Mouse (Mus musculus): ENCODE results near the gene Pde6g. TPM values are rescaled to one million over a fixed set of nuclear protein-coding genes. Genes with fewer than 3 reads are reported as not detected.
"Not testable (repeated sequence)": the region's sequence is repeated elsewhere in the genome, so short reads cannot be mapped to it uniquely, and the experiment has no call there.

Pde6g gene
- polyA plus RNA-seq, 1 experiment, result 0.34 TPM

DNA sequence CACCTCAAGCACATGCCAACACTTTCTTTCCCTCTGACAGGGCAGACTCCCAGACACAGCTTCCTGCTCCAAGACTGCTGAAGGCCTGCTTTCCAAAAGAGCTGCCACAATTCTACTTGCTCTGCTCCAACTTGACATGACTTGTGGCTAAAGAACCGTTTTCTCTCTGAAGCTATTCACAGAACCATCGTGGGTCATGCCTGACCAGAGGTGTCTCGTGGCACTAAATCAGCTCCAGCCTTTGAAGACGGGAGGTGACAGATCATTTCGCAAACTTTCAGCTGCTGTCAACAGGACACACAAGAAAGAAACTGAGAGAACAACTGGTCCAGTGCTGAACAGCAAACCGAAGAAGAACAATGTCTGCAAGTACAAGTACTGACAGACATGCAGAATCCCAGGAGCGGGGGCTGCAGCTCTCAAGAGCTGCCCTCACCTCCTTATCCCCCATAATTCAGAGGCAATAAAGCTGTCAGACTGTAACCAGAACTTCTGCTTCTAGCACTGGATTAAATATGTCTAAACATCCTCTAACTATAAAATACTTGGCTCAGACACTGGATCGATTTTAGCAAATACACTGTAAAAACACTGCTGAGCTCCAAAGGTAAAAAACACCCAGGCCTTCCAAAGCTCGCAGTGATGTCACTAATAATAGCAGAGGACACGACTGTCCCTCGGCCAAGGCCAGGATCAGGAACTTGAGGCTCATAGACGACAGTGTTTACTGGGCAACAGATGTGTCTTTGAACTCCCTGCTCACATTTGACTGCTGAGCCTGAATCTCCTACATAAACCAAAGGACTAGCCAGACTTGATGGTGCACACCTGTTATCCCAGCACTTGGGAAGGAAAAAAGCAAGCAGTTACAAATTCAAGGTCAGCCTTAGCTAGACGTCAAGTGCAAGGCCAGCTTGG lies 30.4 kb downstream of the Pde6g start:
- DNase-seq (ENCODE audit: low spot score), result no peak

DNA sequence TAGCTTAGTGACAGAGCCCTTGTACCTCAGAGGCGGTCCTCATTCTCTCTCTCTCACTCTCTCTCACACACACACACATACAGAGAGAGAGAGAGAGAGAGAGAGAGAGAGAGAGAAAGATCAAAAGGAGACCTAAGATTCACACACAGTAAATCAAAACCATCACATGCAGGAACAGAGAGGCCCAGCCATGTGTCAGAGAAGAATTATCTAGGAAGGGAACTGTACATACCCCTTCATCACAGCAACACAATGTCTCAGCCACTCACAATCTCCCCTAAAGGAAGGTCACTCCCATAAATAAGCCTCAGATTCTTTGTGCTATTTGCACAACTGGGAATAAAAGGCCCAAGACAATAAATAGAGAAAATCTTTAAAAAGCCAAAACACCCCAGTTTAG lies 34.7 kb downstream of the Pde6g start:
- DNase-seq (ENCODE audit: low spot score), result no peak

DNA sequence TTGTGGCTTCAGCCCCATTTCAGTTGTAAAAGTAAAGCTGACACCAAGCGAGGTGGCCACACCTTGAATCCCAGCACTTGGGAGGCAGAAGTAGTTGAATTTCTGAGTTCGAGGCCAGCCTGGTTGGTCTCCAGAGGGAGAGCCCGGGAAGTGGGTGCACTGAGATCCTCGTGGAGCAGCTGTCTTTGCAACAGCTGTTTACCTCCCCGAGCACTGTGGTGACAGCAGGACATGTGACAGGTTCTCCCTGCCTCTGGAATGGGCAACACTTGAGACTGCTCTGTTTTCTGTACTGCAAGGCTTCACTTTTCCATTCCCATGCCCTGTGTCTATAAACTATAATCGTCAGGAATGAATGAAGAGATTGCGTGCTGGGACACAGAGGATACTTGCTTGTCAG lies 35.4 kb downstream of the Pde6g start:
- DNase-seq (ENCODE audit: low spot score), result no peak

DNA sequence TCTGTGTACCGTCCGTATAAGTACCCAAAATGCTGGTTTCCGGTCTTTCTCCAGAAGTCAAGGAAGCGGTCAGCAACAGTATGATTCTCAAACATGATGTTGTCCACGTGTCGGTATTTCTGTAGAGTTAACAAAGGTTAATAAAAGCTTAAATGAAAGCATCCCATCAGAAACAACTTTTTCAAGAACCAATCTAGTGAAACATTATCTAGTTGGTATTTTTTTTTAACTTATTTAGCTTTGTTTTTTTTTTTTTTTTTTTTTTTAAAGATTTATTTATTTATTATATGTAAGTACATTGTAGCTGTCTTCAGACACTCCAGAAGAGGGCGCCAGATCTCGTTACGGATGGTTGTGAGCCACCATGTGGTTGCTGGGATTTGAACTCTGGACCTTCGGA lies 39.7 kb downstream of the Pde6g start:
- DNase-seq (ENCODE audit: low spot score), result not testable (repeated sequence)

DNA sequence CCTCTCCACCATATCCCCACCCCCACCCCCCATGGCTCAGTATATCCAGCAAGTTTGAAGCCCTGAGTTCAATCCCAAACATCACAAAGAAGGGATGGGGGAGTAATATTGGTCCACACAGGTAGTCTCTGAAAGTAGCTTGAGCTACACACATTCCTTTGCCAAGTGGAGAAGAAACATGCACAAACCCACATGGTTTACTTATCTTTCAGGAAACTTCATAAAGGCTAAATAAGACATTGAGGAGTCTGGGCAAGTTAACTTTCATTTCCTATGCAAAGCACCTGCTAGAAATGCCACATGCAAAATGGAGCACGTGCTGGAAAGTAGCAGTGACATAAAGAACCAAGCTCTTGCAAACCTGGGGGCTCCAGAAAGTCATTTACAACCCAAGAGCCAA lies 46.9 kb downstream of the Pde6g start:
- DNase-seq (ENCODE audit: low spot score), result no peak

DNA sequence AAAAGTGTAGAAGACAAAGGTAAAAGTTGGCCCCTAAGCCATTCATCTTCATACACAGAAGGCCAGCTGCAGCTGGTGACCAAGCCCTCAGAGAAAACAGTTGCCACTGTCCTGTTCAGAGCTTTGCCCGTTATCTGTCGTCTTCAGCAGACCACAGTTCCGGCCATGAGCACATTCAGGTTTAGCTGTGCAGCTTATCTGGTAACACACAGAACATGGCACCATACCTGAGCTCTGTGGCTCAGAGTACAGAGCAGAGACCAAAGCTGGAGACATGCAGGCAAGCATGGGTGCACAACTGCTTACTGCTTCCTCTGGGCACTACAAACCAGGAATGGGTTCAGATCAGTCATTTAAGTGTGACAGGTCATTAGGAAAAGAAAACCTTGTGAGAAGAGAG lies 47.4 kb downstream of the Pde6g start:
- no peak for DNase-seq (ENCODE audit: low spot score)

DNA sequence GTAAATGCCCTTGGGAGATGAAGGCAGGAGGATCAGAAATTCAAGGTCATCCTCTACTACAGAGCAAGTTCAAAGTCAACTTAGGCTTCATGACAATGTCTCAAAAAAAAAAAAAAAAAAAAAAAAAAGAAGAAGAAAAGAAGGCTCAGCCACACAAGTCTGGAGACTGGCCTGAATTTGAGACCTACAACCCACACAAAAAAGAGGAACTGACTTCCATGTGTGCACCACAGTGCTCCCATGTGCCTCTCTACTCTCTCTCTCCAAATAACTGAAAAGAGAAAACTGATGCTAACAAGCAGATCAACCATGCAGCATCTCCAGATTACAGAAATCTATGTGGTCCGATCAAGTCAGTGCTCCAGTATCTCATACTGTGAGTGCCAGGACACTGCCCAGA lies 48.5 kb downstream of the Pde6g start:
- DNase-seq (ENCODE audit: low spot score), result no peak

DNA sequence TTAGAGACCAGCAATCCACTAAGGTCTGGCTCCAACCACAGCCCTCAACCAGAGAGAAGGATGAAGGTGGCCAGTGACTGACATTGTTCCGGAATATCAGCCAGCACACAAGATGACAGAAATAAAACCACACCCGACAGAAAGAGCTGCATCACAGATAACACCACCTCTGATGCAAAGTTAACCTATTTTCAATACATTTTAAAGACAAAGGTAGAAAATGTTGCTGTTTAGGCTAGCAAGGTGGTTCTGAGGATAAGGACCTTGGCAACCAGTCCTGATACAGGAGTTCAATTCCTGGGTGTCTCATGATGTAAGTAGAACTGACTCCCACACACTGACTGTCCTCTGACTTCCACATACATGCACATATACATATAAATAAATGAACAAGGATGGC lies 54.0 kb downstream of the Pde6g start:
- no peak for DNase-seq (ENCODE audit: low spot score)

Other genes starting within 250 kb of the Pde6g start
- gene Bahcc1, start 220.6 kb downstream of the Pde6g start, polyA plus RNA-seq (2012; rRNA removed), result 4.3 and 8.2 TPM in 2 replicates
- 1,024 and 1,454 TPM in 2 replicates for gene Actg1, start 105.0 kb downstream of the Pde6g start, polyA plus RNA-seq (2012; rRNA removed)
- 0.25 TPM in 1 of 2 replicates, not detected in the other for gene Fscn2, start 92.0 kb downstream of the Pde6g start, polyA plus RNA-seq (2012; rRNA removed)
- 21.8 and 22.2 TPM in 2 replicates for gene Faap100, start 74.7 kb downstream of the Pde6g start, polyA plus RNA-seq (2012; rRNA removed)
- 40.6 and 41.1 TPM in 2 replicates for gene Nploc4, start 15.8 kb downstream of the Pde6g start, polyA plus RNA-seq (2012; rRNA removed)
- not detected in 2 replicates for gene Tspan10, start 10.9 kb downstream of the Pde6g start, polyA plus RNA-seq (2012; rRNA removed)
- 19.8 and 26.8 TPM in 2 replicates for gene Oxld1, start 4.6 kb upstream of the Pde6g start, polyA plus RNA-seq (2012; rRNA removed)
- gene Ccdc137, start 4.6 kb upstream of the Pde6g start, polyA plus RNA-seq (2012; rRNA removed), result 21.5 and 31.0 TPM in 2 replicates
- gene Arl16, start 14.1 kb upstream of the Pde6g start, polyA plus RNA-seq (2012; rRNA removed), result 23.9 and 24.0 TPM in 2 replicates
- gene Mrpl12, start 31.1 kb upstream of the Pde6g start, polyA plus RNA-seq (2012; rRNA removed), result 62.4 and 72.4 TPM in 2 replicates
- gene Slc25a10, start 38.3 kb upstream of the Pde6g start, polyA plus RNA-seq (2012; rRNA removed), result 98.9 and 115 TPM in 2 replicates
- gene Gcgr, start 77.2 kb upstream of the Pde6g start, polyA plus RNA-seq (2012; rRNA removed), result 1.8 and 2.4 TPM in 2 replicates
- gene Mcrip1, start 96.2 kb upstream of the Pde6g start, polyA plus RNA-seq (2012; rRNA removed), result 112 and 117 TPM in 2 replicates
- gene Ppp1r27, start 97.6 kb upstream of the Pde6g start, polyA plus RNA-seq (2012; rRNA removed), result not detected in 2 replicates
- 272 and 354 TPM in 2 replicates for gene P4hb, start 119.8 kb upstream of the Pde6g start, polyA plus RNA-seq (2012; rRNA removed)
- gene Arhgdia, start 128.1 kb upstream of the Pde6g start, polyA plus RNA-seq (2012; rRNA removed), result 399 and 409 TPM in 2 replicates
- gene Alyref, start 144.9 kb upstream of the Pde6g start, polyA plus RNA-seq (2012; rRNA removed), result 56.2 and 57.6 TPM in 2 replicates
- 112 and 116 TPM in 2 replicates for gene Anapc11, start 144.9 kb upstream of the Pde6g start, polyA plus RNA-seq (2012; rRNA removed)
- 0.40 and 0.62 TPM in 2 replicates for gene Npb, start 155.0 kb upstream of the Pde6g start, polyA plus RNA-seq (2012; rRNA removed)
- gene Pcyt2, start 164.4 kb upstream of the Pde6g start, polyA plus RNA-seq (2012; rRNA removed), result 87.2 and 120 TPM in 2 replicates
- 78.6 and 107 TPM in 2 replicates for gene Sirt7, start 171.7 kb upstream of the Pde6g start, polyA plus RNA-seq (2012; rRNA removed)
- 50.1 and 62.5 TPM in 2 replicates for gene Mafg, start 180.1 kb upstream of the Pde6g start, polyA plus RNA-seq (2012; rRNA removed)
- gene Pycr1, start 190.3 kb upstream of the Pde6g start, polyA plus RNA-seq (2012; rRNA removed), result 15.5 and 18.5 TPM in 2 replicates
- 0.07 and 0.21 TPM in 2 replicates for gene Myadml2, start 194.7 kb upstream of the Pde6g start, polyA plus RNA-seq (2012; rRNA removed)
- 13.0 and 16.6 TPM in 2 replicates for gene Notum, start 207.7 kb upstream of the Pde6g start, polyA plus RNA-seq (2012; rRNA removed)
- 50.8 and 52.2 TPM in 2 replicates for gene Aspscr1, start 219.5 kb upstream of the Pde6g start, polyA plus RNA-seq (2012; rRNA removed)

All from urinary bladder, adult 2 months (tissue).